Mouse (Mus musculus) c-Kit-positive CD71-positive TER-119-positive erythroid progenitor cells, embryonic 14.5 days (primary cell): ENCODE data around the gene Igfbp6.
A peak's percentile ranks its signal among the peaks of the same experiment; 100 is the strongest.

Experiments
- DNase-seq: peaks from one replicate; pipeline ENCODE4 v3.0.0-alpha.2; 2013; ENCODE audit warnings: low spot score

Gene Igfbp6

DNA sequence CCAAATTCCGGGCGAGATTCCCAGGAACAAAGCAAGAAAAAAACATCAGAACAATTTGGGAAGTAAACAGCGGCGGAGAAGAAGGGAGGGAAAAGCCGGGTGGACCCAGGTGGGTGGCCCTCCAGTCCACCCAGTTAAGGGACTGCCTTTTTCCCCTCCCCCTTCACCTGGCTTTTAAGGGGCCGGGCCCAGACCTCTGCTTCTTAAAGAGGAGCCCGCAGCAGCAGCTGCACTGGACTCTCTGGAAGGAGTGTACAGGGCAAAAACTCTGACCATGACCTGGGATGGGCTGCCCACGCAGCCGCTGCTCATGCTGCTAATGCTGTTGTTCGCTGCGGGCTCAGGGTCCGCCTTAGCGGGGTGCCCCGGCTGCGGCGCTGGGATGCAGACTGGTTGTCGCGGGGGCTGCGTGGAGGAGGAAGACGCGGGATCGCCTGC is at the start of gene Igfbp6:
TSS of gene Igfbp6 (plus strand) at position 89 of the 438 bp plus-strand sequence.
- no peak for DNase-seq

DNA sequence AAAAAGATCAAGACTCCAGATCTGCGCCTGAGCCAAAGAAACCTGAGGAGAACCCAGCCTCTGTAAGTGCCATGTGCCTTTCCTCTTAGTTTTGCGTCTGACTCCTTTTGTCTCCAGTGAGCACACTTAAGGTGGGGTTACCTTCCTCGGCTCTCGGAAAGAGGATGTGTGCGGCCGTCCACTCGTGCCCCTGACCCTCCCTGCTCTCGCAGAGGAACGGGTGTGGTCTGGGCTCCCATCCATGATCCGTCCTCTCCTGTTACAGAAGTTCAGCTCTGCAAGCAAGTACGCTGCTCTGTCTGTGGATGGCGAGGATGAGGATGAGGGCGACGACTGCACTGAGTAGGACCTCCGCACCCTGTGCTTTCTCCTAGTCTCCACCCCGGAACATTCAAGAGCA is 49.2 kb upstream of the Igfbp6 start:
- DNase-seq = no peak

DNA sequence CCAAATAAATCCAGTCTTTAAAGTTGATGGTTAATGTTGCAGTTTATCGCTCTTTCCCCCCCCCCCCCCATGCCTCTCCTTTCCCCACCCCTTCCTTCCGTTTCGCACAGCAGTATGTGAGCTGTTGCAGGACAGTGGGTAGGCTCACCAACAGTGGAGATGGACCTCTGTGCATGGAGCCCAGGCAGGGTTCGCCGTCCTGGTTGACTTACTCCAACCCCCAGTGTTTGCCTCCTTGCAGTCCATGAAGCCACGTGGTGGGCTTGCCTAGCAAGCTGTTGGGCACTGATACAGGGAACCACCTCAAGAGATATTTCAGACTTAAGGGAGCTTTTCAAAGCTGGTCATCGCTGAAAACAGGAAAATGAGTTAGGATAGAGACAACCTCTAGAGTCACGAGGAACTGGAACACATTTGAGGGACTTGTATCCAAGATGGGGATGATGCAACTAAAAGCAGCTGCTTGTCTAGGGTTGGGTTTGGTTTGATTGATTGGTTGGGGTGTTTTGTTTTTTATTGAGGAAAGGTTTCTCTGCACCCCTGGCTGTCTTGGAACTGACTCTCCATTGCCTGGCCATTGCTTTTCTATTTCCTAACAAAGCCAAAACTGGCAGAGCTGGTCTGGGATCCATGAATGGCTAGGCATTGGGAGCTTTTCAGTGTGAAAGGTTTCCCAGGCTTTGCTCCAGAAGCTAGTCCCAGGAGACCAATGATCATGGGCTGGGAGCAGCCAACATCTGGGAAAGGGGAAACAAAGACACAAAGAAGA is 46.8 kb upstream of the Igfbp6 start:
- DNase-seq = no peak

DNA sequence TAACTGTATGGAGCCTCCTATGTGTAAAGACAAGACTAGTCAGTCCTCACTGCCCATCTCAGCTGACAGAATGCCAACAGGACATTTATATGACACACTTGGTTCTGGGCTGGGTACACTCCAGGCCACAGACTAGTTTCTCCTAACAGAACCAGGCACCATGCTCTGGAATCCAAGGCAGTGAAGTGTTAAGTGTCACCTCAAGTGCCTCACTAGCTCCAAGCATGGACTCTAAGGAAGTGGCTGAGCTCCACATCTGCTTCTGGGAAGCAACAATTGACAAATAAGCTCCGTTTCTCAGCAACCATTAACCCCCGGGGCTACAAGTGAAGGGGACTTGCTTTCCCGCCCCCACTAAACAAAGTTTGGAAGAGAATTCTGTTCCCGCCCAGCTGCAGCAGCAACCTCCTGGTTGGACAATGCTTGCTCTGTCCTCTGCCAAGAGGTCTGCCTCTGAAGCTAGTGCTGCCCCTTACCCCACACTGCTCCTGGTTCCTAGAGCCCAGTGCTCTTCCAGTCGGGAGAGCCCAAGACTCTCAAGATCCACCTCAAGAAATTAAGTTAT is 46.1 kb upstream of the Igfbp6 start:
- DNase-seq = no peak

DNA sequence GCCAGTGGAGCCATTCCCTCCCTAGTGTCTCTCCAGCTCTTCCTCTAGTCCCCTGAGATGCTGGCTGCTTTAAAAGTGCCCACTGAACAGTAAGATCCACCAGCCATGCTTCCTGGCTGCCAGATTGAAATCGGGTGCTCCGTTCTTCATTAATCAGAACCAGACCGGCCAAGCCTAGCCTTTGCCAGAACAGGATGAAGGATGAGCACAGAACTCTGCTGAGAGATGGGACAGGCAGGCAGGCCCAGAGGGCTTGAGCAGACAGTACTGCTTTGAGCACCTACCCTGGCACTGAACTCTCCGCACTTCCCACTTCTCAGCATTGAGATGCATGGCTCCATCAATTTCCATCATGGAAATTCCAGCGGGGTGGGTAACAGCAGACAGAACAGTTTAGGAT is 44.9 kb upstream of the Igfbp6 start:
- no peak for DNase-seq

DNA sequence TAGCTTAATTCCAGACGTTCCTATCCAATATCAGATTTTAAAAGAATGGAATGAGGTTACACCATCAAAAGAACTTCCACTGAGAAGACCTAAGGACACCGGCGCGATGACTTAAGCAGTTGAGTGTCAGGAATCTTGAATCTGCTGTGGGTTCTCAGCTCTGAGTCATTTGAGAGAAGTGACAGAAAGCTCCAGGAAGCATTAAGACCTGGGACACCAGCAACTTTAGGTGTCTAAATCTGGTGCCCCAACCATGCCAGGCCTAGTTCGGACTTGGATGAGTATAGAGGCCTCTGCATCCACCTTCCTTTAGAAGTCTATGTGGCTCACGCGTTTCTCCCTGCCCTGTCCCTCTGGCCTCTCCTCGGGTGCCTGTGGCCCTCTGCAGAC is 44.4 kb upstream of the Igfbp6 start:
- no peak for DNase-seq

DNA sequence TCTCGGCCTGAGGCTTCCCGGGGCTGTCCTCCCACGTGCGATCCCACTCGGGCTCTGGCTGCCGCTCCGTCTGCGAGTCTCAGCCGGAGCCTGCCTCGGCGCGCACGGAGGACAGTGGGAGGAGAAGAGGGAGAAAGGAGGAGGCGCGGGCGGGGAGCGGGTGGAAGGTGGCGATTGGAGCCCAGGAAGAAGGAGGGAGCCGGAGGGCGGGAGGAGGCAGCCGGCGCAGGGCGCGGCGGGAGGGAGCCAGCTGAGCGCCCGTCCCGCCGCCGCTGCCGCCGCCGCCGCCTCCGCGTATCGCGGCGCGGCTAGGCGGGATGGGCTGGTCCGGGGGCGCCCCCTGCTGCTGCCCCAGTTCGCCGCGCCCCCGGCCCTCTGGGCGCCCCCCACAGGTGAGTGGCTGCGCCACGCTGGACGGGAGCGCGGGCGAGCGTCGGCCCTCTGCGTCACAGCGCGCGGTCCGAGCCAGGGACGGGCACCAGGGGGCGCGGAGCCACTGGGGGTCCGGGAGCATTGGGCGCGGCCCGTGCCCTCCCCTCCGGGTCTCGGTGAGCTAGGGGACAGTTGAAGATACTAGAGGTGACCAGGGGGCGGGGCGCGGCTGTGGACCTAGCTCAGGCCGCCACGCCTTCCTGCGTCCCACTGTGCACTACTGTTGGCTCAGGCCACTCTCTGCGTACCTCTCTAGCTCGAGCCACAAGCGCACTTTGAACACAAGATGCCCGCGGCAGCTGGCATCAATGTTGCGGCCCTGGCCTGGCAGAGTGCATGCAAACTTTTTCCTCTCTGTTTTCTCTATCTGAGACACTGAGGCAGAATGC is 43.8 kb upstream of the Igfbp6 start, which contains the start of gene Tns2:
TSS of gene Tns2 (plus strand) at position 253 of the 821 bp plus-strand sequence.
- DNase-seq = peak; percentile 46

DNA sequence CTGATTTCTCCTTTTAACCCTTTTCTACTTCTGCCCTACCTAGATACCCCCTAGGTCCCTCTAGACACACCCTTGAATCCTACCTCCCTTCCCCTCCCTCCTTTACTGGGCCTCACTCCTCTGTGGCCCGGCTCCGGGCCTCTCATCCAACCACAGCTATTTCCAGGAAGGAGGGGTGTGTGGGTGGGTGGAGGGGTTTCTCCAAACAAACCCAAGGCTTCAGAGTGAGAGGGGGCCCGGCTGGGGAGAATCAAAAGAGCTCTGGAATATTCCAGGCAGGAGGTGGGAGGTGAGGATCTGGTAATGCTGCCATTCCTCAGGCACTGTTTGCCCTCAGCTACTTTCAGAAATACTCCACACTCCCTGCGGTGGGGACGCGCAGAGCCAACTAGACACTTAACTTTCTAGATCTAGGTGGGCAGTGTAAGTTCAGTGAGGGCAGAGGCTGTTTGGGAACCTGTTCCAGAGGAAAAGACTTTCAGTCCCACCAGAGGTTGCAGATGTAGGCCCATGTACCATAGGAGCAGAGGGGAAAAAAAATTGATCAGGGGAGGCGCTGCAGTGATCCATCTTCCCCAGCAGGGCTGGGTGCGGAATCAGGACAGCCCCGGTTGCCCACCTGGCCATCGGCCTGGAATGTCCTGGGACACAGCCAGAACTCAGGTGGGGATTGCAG is 43.0 kb upstream of the Igfbp6 start:
- DNase-seq = no peak

DNA sequence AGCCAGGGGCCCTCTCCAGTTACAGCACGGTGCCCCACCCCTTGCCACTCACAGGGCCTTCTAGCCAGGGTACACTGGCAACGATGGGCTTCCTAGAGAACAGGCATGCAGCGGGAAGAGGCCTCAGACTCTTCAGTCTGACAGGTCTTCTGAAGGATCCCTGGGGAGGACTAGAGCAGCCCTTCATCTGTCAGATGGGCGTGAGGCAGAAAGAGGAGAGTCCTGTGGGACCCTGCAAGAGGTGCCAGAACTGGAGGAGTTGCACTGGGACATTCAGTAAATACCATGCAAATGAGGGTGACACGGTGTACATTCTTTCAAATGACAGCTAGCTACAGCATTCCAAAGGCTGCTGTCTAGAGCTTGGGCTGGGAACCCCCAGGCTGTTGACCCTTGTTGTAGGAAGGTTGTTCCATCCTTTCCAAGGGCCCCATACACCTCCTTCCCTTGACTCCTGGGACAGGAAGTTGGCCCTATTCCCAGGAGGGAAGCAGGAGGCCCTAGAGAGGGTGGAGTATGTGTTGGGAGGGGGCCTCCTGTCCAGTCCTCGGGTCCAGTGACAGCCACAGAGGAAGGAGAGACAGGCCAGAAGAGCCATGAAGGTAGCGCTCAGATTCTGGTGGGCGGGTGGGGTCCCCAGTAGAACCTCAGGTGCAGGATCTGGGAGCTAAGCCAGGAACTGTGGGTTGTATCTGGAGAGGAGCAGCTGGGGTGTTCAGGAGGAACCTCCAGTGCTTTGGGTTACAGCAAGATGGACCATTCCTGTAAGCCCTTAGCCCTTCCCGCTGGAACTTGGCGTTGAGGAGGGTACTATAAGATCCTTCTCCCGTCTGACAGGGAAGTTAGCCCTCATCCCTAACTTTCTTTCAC is 42.3 kb upstream of the Igfbp6 start:
- no peak for DNase-seq

DNA sequence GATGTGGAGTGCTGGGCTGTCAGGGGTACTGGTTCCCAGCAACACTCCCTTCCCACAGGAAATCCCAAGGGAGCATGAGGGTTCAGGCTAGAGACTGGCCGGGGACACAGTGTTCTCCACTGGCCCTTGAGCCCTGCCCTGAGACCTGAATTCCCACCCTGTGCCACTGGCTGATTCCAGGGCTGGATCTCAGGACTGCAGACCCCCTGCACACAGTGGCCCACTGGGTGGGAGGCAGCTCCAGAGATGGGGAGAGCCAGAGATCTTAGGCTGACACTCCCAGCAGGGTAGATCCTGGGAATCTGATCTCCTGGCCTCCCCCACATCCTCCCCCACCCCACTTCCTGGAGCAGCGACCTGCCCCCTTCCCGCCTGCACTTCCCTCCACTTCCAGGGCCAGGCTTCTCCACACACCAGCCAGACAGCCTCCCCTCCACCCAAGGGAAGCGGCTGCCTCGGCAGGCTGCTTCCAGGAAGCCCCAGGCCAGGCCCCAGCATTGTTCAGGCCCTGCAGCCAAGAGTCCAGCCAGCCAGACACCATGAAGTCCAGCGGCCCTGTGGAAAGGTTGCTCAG is 41.5 kb upstream of the Igfbp6 start:
- DNase-seq = no peak

DNA sequence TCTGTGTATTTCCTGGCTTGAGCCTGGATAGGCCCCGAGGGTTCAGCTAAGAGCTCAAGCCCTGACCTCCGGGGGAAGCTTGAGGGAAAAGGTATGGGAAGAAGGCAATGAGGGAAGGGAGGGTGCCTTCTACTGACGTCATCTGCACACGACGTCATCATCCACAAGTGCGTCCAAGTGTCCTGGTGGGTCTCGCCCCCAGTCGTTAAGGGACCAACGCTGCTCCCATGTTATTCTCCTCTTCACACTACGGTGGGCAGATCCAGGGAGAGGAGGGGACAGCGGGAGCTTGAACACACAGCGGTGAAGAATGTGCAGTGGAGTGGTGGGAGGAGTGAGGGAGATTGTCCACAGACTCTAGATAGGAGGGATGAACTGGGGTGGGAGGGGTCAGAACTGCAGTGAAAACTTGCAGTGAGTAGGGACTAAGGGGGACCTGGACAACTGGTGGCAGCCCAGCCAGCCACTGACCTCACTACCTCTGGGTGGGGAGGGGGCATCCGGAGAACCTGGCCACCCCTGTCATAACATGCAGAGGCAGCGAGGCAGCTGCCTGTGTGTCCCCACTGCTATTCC is 40.7 kb upstream of the Igfbp6 start:
- no peak for DNase-seq

DNA sequence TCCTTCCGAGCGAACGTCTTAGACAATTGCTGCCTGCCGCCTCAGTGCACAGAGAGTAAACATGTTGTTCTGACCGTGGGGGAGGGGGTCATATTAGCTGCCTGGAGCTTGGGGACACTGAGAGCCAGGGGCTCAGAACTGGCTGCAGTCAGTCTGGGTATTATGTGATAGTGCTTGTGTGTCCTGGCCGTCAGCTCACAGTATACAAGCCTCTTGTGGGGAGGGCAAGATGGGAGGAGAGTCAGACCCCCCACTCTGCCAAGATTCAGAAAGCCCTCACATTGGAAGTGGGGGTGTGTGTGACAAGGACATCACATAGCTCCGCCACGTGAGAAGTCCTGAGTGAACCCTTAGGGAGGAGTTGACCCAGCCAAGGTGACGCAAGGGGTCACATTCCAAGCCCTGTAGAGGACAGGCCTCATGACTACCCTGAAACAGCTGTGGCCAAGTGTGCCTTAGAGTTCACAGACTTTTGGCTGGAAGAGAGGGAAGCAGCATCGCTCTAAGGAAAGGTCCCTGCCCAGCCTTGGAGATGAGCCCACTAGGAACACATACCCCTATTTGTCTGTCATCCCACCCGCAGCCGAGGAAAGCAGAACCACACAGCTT is 40.1 kb upstream of the Igfbp6 start:
- no peak for DNase-seq

DNA sequence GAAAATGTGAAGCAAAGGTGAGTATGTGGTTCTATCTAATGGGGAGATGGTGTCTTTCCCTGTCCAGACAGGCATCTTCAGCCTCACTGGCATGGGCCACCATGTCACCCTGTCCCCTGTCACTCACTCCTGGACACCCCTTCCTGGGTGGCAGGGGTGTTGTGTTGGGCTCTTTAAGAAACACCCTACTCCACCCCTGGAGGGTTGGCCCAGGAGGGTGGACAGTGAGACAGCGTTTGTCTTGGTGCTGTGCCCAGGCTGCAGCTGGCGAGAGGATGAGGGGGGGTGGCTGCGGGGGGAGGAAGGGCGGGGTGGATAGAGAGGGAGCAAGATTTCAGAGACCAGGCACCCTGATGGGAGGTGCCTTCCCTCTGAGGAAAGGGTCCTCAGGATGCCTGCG is 38.8 kb upstream of the Igfbp6 start:
- DNase-seq = no peak

DNA sequence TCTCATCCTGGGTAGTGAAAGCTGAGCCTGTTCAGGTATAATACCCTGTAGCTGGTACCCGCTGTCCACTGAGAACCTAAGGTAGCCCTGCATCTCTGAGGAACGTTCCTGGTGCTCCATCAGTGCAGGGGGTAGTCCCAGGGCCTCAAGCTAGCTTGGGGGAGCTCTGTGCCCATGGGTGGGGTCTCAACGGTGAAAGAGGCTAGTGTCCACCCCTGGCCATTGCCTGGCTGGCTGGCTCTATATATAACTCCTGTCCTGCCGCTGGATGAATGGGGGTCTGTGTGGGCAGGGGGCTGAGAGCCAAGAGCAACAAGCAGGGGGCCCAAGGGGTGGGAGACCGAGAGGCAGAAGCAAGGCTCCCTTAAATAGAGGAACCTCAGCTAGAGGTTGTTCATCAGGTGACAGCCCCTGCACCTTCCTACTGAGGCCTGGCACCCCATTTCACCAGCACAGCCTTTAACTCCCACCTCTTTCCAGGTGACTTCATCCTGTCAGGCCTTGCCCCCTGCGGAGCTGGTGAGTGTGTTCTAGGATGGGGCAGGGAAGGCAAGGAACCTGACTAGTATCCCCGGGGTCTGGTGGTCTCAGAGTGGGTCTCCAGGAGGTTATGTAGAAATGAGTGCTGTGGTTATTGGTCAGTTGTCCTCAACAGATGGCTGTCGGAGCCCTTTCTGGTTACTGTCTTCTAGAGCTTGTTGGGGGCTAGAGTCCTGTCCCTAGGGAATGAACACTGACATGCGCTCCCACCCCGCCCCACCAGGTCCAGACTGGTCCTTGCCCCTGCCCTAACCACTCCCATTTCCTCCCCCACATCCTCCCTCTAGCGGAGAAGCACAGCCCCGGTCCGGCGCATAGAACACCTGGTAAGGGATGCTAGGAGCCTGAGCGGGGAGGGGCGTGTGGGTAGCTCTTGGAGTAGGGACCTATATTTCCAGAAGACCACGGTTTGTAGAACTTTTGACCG is 38.1 kb upstream of the Igfbp6 start:
- no peak for DNase-seq

DNA sequence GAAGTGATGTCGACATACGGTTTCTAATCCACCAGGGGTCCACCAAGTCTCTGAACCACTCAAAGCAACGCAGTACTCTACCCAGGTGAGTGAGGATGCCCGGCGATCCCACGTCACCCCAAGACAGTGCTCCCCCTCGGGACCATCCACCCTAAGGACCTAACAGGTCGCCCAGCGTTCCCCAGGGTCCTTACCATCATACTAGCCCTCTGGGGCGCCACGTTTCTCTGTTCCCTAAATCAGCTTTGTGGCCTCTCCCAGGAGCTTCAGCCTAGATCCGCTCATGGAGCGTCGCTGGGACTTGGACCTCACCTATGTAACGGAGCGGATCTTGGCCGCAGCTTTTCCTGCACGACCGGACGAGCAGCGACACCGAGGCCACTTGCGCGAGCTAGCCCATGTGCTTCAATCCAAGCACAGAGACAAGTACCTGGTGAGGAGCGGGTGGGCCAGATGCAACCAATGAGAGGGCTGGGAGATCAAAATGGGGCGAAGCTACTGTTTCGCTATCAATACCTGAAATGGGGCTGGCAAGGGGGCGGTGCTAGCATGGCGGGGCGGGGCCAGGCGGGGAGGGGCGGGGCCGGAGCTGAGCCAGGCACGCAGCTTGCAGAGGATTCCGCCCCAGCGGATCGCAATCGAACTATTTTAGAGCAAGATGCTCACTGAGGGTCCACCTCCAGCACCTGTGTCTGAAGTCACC is 37.3 kb upstream of the Igfbp6 start:
- DNase-seq = no peak

DNA sequence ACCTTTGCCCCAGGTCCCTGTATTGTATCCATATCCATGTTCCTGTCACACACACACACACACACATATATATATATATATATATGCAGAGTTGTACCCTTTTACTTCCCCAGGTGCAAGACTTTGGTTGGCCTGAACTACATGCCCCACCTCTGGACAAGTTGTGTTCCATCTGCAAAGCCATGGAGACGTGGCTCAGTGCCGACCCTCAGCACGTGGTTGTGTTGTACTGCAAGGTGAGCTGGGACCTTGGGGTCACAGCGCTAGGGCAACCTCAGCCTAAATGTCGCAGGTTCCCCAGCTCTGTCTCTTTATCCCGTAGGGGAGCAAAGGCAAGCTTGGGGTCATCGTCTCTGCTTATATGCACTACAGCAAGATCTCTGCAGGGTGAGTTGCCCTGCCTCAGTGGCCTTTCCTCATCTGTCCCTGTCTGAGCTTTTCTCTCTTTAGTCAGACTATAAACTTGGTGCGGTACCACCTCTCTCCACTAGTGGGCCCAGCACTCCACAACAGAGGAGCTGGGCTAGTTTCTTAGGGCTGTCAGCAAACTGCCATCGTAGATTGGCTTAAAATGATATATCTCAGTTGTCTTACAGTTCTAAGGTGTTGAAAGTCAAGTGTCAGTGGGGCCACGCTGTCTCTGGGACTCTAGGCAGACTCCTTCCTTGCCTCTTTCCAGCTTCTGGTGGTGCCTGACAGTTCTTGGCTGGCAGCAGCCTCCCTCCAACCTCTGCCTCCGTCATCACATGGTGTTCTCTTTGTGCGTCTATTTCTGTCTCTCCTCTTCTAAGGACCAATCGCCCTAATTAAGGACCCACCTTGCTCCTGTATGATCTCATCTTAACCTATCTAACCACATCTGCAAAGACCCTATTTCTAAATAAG is 36.2 kb upstream of the Igfbp6 start:
- peak; percentile 68 for DNase-seq
